Mouse (Mus musculus) olfactory bulb, adult 2 months (tissue): ENCODE results near the gene D3Ertd254e. TPM values are rescaled to one million over a fixed set of nuclear protein-coding genes. Genes with fewer than 3 reads are reported as not detected.
"Not testable (repeated sequence)": the region's sequence is repeated elsewhere in the genome, so short reads cannot be mapped to it uniquely, and the experiment has no call there.

ENCODE experiments used
- H3K27ac ChIP-seq: fragments of 200-500 bp; 2 replicates; pipeline ENCODE4 v1.5.1; 2012; ENCODE audit warnings: low read depth, low read length; ENCODE audit not compliant: insufficient read depth
- H3K4me1 ChIP-seq: fragments of 200-500 bp; 2 replicates; pipeline ENCODE4 v1.6.1; 2012; ENCODE audit warnings: low read length; ENCODE audit not compliant: control insufficient read depth, insufficient read depth
- H3K4me3 ChIP-seq: fragments of 200-500 bp; 2 replicates; pipeline ENCODE4 v1.5.1; 2012; ENCODE audit warnings: mild to moderate bottlenecking, low read depth, low read length, moderate library complexity; ENCODE audit not compliant: insufficient read depth
- CTCF ChIP-seq: fragments of 200-500 bp; IDR thresholded peaks from 2 replicates; pipeline ENCODE4 v1.5.1; 2012; ENCODE audit warnings: low read depth, mild to moderate bottlenecking, low read length, moderate library complexity; ENCODE audit not compliant: insufficient read depth
- POLR2A ChIP-seq: fragments of 200-500 bp; IDR thresholded peaks from 2 replicates; pipeline ENCODE4 v1.6.1; 2012; ENCODE audit warnings: mild to moderate bottlenecking, low read depth, low read length, moderate library complexity; ENCODE audit not compliant: insufficient read depth
- WGBS: fragments of 180-500 bp; shearing (Covaris S2); methylation state at CpG from one replicate; pipeline ENCODE4 v1.1.7; 2018; 5-methylcytosine and 5-hydroxymethylcytosine counted together
- polyA plus RNA-seq: library from polyadenylated mRNA; stranded (reverse); fragments of >200 nt; gene quantifications from 2 replicates; pipeline ENCODE4 v1.2.4, GENCODE M21; 2012; ENCODE audit warnings: low replicate concordance; ENCODE audit not compliant: missing spikeins, insufficient read depth, insufficient read length

Gene D3Ertd254e
- polyA plus RNA-seq = not detected in 2 replicates

- no peak; the same call in 1 of the 2 replicates for TF ChIP-seq CTCF
- peak; percentile 80 for TF ChIP-seq POLR2A
These were observed at the start of gene D3Ertd254e for GRCm38 (mm10) chr3:36150934-36151686. Gene D3Ertd254e, plus strand, starts transcription at chr3:36151017.

GRCm38 (mm10) chr3:36116076-36116475 lies 34.7 kb upstream of the D3Ertd254e start:
- 23% methylated on average over 4 of the region's 4 CpGs for WGBS
- H3K4me1 ChIP-seq = no peaks in the 10 kb centered on the region
- no peak overlapping the region for H3K4me3 ChIP-seq
- no peak overlapping the region for H3K27ac ChIP-seq
- TF ChIP-seq POLR2A (no peak), CTCF (no peak)

More at GRCm38 (mm10) chr3:36150934-36151686, at the start of gene D3Ertd254e:
- under 1% methylated on average over 54 of the region's 54 CpGs for whole genome bisulfite sequencing
- Histone ChIP-seq H3K4me1 (peaks cover 18% of the 10 kb centered on the region), H3K27ac (peak within 1 kb of the TSS; percentile 59), H3K4me3 (peak within 1 kb of the TSS; percentile 88)

- H3K4me3 ChIP-seq = no peak overlapping the region
- TF ChIP-seq CTCF = no peak
- no peak for TF ChIP-seq POLR2A
- no peaks in the 10 kb centered on the region for H3K4me1 ChIP-seq
- H3K27ac ChIP-seq = no peak overlapping the region
These were observed 30.9 kb upstream of the D3Ertd254e start for GRCm38 (mm10) chr3:36119684-36120548.

- WGBS = 94% methylated on average over 9 of the region's 9 CpGs
- not testable (repeated sequence) for H3K27ac ChIP-seq, H3K4me3 ChIP-seq, H3K4me1 ChIP-seq
These were observed 24.6 kb upstream of the D3Ertd254e start for GRCm38 (mm10) chr3:36126176-36126575.

- Histone ChIP-seq H3K4me3 (no peak overlapping the region), H3K27ac (no peak overlapping the region), H3K4me1 (no peaks in the 10 kb centered on the region)
- no peak for TF ChIP-seq POLR2A
- TF ChIP-seq CTCF = no peak
These were observed 14.7 kb upstream of the D3Ertd254e start for GRCm38 (mm10) chr3:36136152-36136551.

- Histone ChIP-seq H3K4me1 (no peaks in the 10 kb centered on the region), H3K4me3 (no peak overlapping the region), H3K27ac (no peak overlapping the region)
- no peak for TF ChIP-seq CTCF
- no peak for TF ChIP-seq POLR2A
- WGBS = 41% methylated on average over 2 of the region's 2 CpGs
These were observed 13.3 kb upstream of the D3Ertd254e start for GRCm38 (mm10) chr3:36137560-36137959.

- H3K4me1 ChIP-seq = no peaks in the 10 kb centered on the region
- H3K4me3 ChIP-seq = no peak overlapping the region
- H3K27ac ChIP-seq = no peak overlapping the region
- no peak for TF ChIP-seq CTCF
- no peak for TF ChIP-seq POLR2A
- WGBS = 73% methylated on average over 1 of the region's 1 CpGs
These were observed 12.6 kb upstream of the D3Ertd254e start for GRCm38 (mm10) chr3:36138171-36138660.

GRCm38 (mm10) chr3:36138996-36139395 lies 11.8 kb upstream of the D3Ertd254e start:
- Histone ChIP-seq H3K4me3 (no peak overlapping the region), H3K27ac (no peak overlapping the region), H3K4me1 (no peaks in the 10 kb centered on the region)
- TF ChIP-seq CTCF (no peak), POLR2A (no peak)

GRCm38 (mm10) chr3:36150537-36150933 lies 282 bp upstream of the D3Ertd254e start:
- Histone ChIP-seq H3K4me3 (peak overlapping the region; percentile 88), H3K27ac (no peak overlapping the region), H3K4me1 (peaks cover 17% of the 10 kb centered on the region)
- TF ChIP-seq CTCF = no peak
- no peak for TF ChIP-seq POLR2A
- WGBS = 6% methylated on average over 1 of the region's 1 CpGs
